Mouse (Mus musculus) monocyte, adult 2 months (primary cell): ENCODE data around the gene Mfap5.
"Not testable (repeated sequence)": the region's sequence is repeated elsewhere in the genome, so short reads cannot be mapped to it uniquely, and the experiment has no call there.

ENCODE experiments used
- DNase-seq, 2 experiments: peaks; one replicate each; pipeline ENCODE4 v3.0.0; 2022; ENCODE audit warnings: low spot score in 2 of 2, low read depth in 1 of 2

Gene Mfap5

GRCm38 (mm10) chr6:122505545-122505944, at the start of gene Mfap5:
TSS of gene Mfap5 (plus strand) at chr6:122505845.
- no peak for DNase-seq

GRCm38 (mm10) chr6:122458946-122459693, 46.5 kb upstream of the Mfap5 start:
- DNase-seq, result no peak

- no peak for DNase-seq
These were observed 39.4 kb upstream of the Mfap5 start for GRCm38 (mm10) chr6:122466092-122466713.

GRCm38 (mm10) chr6:122469030-122469640, 36.5 kb upstream of the Mfap5 start:
- no peak for DNase-seq

- DNase-seq, result no peak
These were observed 35.4 kb upstream of the Mfap5 start for GRCm38 (mm10) chr6:122470240-122470639.

GRCm38 (mm10) chr6:122471461-122471860, 34.2 kb upstream of the Mfap5 start:
- DNase-seq, result not testable (repeated sequence)

- DNase-seq, result no peak
These were observed 27.6 kb upstream of the Mfap5 start for GRCm38 (mm10) chr6:122478062-122478461.

- no peak for DNase-seq
These were observed 20.0 kb upstream of the Mfap5 start for GRCm38 (mm10) chr6:122485401-122486296.

- DNase-seq, result no peak
These were observed 19.1 kb upstream of the Mfap5 start for GRCm38 (mm10) chr6:122486297-122487117.

- DNase-seq, result no peak
These were observed 14.6 kb upstream of the Mfap5 start for GRCm38 (mm10) chr6:122490929-122491512.

GRCm38 (mm10) chr6:122491557-122491956, 14.1 kb upstream of the Mfap5 start:
- DNase-seq, result no peak

GRCm38 (mm10) chr6:122492479-122492878, 13.2 kb upstream of the Mfap5 start:
- DNase-seq, result no peak

GRCm38 (mm10) chr6:122493799-122494472, 11.7 kb upstream of the Mfap5 start:
- DNase-seq, result no peak

GRCm38 (mm10) chr6:122495082-122495881, 10.4 kb upstream of the Mfap5 start:
- DNase-seq, result no peak

GRCm38 (mm10) chr6:122496501-122496900, 9.1 kb upstream of the Mfap5 start:
- no peak for DNase-seq

- no peak for DNase-seq
These were observed 7.0 kb upstream of the Mfap5 start, which contains the start of gene Rimklb for GRCm38 (mm10) chr6:122498661-122499060. TSS of gene Rimklb (minus strand) at chr6:122498761.

- no peak for DNase-seq
These were observed 604 bp upstream of the Mfap5 start for GRCm38 (mm10) chr6:122505041-122505440.

- DNase-seq, result no peak
These were observed 2.8 kb downstream of the Mfap5 start for GRCm38 (mm10) chr6:122508494-122508893.
